Mouse (Mus musculus): ENCODE measurements at regions not wholly inside any gene's neighbourhood (a gene's known extent, or its start where the extent isn't known, plus 50 kb on each side); places are given as distances from the start of the nearest gene placed in this dataset.
"Not testable (repeated sequence)": the region's sequence is repeated elsewhere in the genome, so short reads cannot be mapped to it uniquely, and the experiment has no call there.

GRCm38 (mm10) chr14:88092967-88093366 is 378.2 kb downstream of the Pcdh20 start:
- Histone ChIP-seq H3K4me1 (no peaks in the 10 kb centered on the region), H3K36me3 (no peaks in the 10 kb centered on the region), H3K9me3 (replicated peaks) (no peaks in the 10 kb centered on the region), H3K27ac (no peak overlapping the region), H3K4me3 (replicated peaks) (no peak overlapping the region), H3K27me3 (no peaks in the 10 kb centered on the region), H3K9ac (no peak overlapping the region), H3K4me2 (no peak overlapping the region)
- 83% methylated on average over 2 of the region's 2 CpGs for WGBS
- no peak for ATAC-seq (replicated peaks; ENCODE audit: low FRiP score)

GRCm38 (mm10) chr14:88084854-88085253 is 386.3 kb downstream of the Pcdh20 start:
- no peak overlapping the region for H3K4me3 ChIP-seq (replicated peaks)
- H3K36me3 ChIP-seq, result no peaks in the 10 kb centered on the region
- no peaks in the 10 kb centered on the region for H3K4me1 ChIP-seq
- no peak overlapping the region for H3K9ac ChIP-seq
- WGBS, result 74% methylated on average over 3 of the region's 3 CpGs
- no peaks in the 10 kb centered on the region for H3K27me3 ChIP-seq
- H3K9me3 ChIP-seq (replicated peaks), result no peaks in the 10 kb centered on the region
- no peak overlapping the region for H3K4me2 ChIP-seq
- ATAC-seq (replicated peaks; ENCODE audit: low FRiP score), result no peak
- H3K27ac ChIP-seq, result no peak overlapping the region

GRCm38 (mm10) chr14:88072880-88073468 is 398.2 kb downstream of the Pcdh20 start:
- H3K27me3 ChIP-seq, result no peaks in the 10 kb centered on the region
- no peak overlapping the region for H3K4me2 ChIP-seq
- no peaks in the 10 kb centered on the region for H3K4me1 ChIP-seq
- no peak overlapping the region for H3K9ac ChIP-seq
- no peaks in the 10 kb centered on the region for H3K36me3 ChIP-seq
- H3K4me3 ChIP-seq (replicated peaks), result no peak overlapping the region
- 46% methylated on average over 5 of the region's 5 CpGs for whole genome bisulfite sequencing
- ATAC-seq (replicated peaks; ENCODE audit: low FRiP score), result 0 out of 2 replicates have a peak, but pooled peaks have one; percentile 18
- H3K27ac ChIP-seq, result no peak overlapping the region
- H3K9me3 ChIP-seq (replicated peaks), result no peaks in the 10 kb centered on the region

- not testable (repeated sequence) for H3K4me2 ChIP-seq; ATAC-seq (replicated peaks; ENCODE audit: low FRiP score); H3K9me3 ChIP-seq (replicated peaks); H3K4me3 ChIP-seq (replicated peaks); H3K27me3 ChIP-seq; H3K27ac ChIP-seq; H3K4me1 ChIP-seq; H3K36me3 ChIP-seq; H3K9ac ChIP-seq
- 87% methylated on average over 3 of the region's 3 CpGs for WGBS
These were observed 423.6 kb downstream of the Pcdh20 start for GRCm38 (mm10) chr14:88047586-88047985.

GRCm38 (mm10) chr14:88013882-88014281 is 457.3 kb downstream of the Pcdh20 start:
- Histone ChIP-seq H3K9ac (no peak overlapping the region), H3K27ac (no peak overlapping the region), H3K36me3 (no peaks in the 10 kb centered on the region), H3K9me3 (replicated peaks) (no peaks in the 10 kb centered on the region), H3K4me1 (no peaks in the 10 kb centered on the region), H3K27me3 (no peaks in the 10 kb centered on the region), H3K4me2 (no peak overlapping the region), H3K4me3 (replicated peaks) (no peak overlapping the region)
- no peak for ATAC-seq (replicated peaks; ENCODE audit: low FRiP score)
- 42% methylated on average over 2 of the region's 2 CpGs for WGBS

GRCm38 (mm10) chr14:88013186-88013585 is 458.0 kb downstream of the Pcdh20 start:
- Histone ChIP-seq H3K4me3 (replicated peaks) (no peak overlapping the region), H3K4me1 (no peaks in the 10 kb centered on the region), H3K4me2 (no peak overlapping the region), H3K27ac (no peak overlapping the region), H3K27me3 (no peaks in the 10 kb centered on the region), H3K36me3 (no peaks in the 10 kb centered on the region), H3K9me3 (replicated peaks) (no peaks in the 10 kb centered on the region), H3K9ac (no peak overlapping the region)
- WGBS, result 81% methylated on average over 3 of the region's 3 CpGs
- ATAC-seq (replicated peaks; ENCODE audit: low FRiP score), result no peak

- Histone ChIP-seq H3K9ac (no peak overlapping the region), H3K9me3 (replicated peaks) (no peaks in the 10 kb centered on the region), H3K36me3 (no peaks in the 10 kb centered on the region), H3K27ac (no peak overlapping the region), H3K4me2 (no peak overlapping the region), H3K4me3 (replicated peaks) (no peak overlapping the region), H3K27me3 (no peaks in the 10 kb centered on the region), H3K4me1 (no peaks in the 10 kb centered on the region)
- ATAC-seq (replicated peaks; ENCODE audit: low FRiP score), result no peak
- WGBS, result 87% methylated on average over 2 of the region's 2 CpGs
These were observed 474.6 kb downstream of the Pcdh20 start for GRCm38 (mm10) chr14:87996561-87996960.
